Mouse (Mus musculus) bone marrow, adult 2 months (tissue): ENCODE measurements around the gene Helz. TPM values are rescaled to one million over a fixed set of nuclear protein-coding genes. Genes with fewer than 3 reads are reported as not detected.
"Not testable (repeated sequence)": the region's sequence is repeated elsewhere in the genome, so short reads cannot be mapped to it uniquely, and the experiment has no call there.

Experiments used
- H3K27ac ChIP-seq: fragments of 200-500 bp; 2 replicates; pipeline ENCODE4 v1.5.1; 2012; ENCODE audit warnings: low read depth, mild to moderate bottlenecking, control low read depth, inconsistent platforms, low read length; ENCODE audit not compliant: control insufficient read depth, poor library complexity, insufficient read depth
- H3K4me1 ChIP-seq: fragments of 200-500 bp; 2 replicates; pipeline ENCODE4 v1.6.1; 2011; ENCODE audit warnings: low read length; ENCODE audit not compliant: control insufficient read depth, insufficient read depth
- H3K4me3 ChIP-seq: fragments of 200-500 bp; replicated peaks from 2 replicates; pipeline ENCODE3; 2011; ENCODE audit warnings: mild to moderate bottlenecking, low read depth, low read length, control low read depth; ENCODE audit not compliant: control insufficient read depth
- CTCF ChIP-seq: fragments of 200-500 bp; IDR thresholded peaks from 2 replicates; pipeline ENCODE4 v1.5.1; 2011; ENCODE audit warnings: low read length, control low read depth; ENCODE audit not compliant: control insufficient read depth, insufficient read depth
- POLR2A ChIP-seq: fragments of 200-500 bp; IDR thresholded peaks from 2 replicates; pipeline ENCODE4 v1.6.1; 2011; ENCODE audit warnings: low read depth, mild to moderate bottlenecking, control low read depth, low read length, borderline replicate concordance; ENCODE audit not compliant: control insufficient read depth
- WGBS: fragments of 180-500 bp; shearing (Covaris S2); methylation state at CpG from one replicate; pipeline ENCODE4 v1.1.7; 2018; 5-methylcytosine and 5-hydroxymethylcytosine counted together
- polyA plus RNA-seq: library from polyadenylated mRNA; stranded (reverse); fragments of >200 nt; gene quantifications from 2 replicates; pipeline ENCODE4 v1.2.4, GENCODE M21; 2011; ENCODE audit warnings: low replicate concordance; ENCODE audit not compliant: missing spikeins, insufficient read depth, insufficient read length

The Helz gene
- polyA plus RNA-seq, 1 experiment: 25.7 TPM

- 52% methylated on average over 12 of the region's 12 CpGs for WGBS
- H3K4me1 ChIP-seq: no peaks in the 10 kb centered on the region
- no peak overlapping the region for H3K27ac ChIP-seq
- H3K4me3 ChIP-seq: no peak overlapping the region
- TF ChIP-seq POLR2A: no peak
- no peak for TF ChIP-seq CTCF
Observed at GRCm38 (mm10) chr11:107584660-107585451, 37.1 kb downstream of the Helz start.

DNA sequence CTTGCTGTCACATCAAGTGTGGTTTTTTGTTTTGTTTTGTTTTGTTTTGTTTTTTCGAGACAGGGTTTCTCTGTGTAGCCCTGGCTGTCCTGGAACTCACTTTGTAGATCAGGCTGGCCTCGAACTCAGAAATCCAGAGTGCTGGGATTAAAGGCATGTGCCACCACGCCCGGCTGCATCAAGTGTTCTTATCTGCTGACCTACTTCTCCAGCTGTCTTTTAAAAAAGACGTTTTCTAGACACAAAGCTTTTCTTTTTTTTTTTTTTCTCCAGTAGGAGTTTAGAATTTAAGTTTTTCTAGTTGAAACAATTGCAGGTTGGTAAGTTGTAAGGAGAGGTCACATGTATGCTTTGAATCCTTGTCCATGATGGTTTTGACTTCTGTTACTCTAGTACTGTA, 38.4 kb downstream of the Helz start:
- not testable (repeated sequence) for H3K27ac ChIP-seq, H3K4me3 ChIP-seq, H3K4me1 ChIP-seq
- 70% methylated on average over 5 of the region's 5 CpGs for WGBS

- Histone ChIP-seq H3K4me3 (no peak overlapping the region), H3K27ac (no peak overlapping the region), H3K4me1 (no peaks in the 10 kb centered on the region)
- TF ChIP-seq POLR2A (no peak), CTCF (no peak)
- 90% methylated on average over 7 of the region's 7 CpGs for WGBS
Observed at GRCm38 (mm10) chr11:107587141-107587540, 39.4 kb downstream of the Helz start.

- Histone ChIP-seq H3K4me3 (no peak overlapping the region), H3K4me1 (no peaks in the 10 kb centered on the region; the same call in 1 of the 2 replicates), H3K27ac (no peak overlapping the region)
- no peak for TF ChIP-seq POLR2A
- 88% methylated on average over 5 of the region's 5 CpGs for WGBS
Observed at GRCm38 (mm10) chr11:107592575-107592974, 44.8 kb downstream of the Helz start.

DNA sequence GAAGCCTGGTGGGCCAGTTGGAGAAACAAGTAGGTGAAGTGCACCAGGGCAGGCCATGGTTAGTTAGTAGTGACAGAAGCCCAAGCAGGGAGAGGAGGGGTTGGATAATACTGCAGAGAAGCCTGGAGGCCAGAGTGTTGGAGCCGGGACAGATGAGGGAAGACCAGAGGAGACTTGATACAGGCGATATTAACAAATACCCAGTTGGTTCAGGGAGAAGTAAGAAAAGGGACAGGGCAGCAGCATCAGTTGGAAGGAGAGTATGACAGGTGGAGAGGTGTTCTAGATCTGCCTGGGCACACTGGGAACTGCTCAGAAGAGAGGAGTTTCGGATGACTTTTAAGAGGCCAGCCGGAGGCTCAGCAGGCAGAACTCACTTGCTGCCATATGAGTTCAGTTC, 49.7 kb downstream of the Helz start:
- WGBS: 94% methylated on average over 4 of the region's 4 CpGs
- Histone ChIP-seq H3K4me3 (no peak overlapping the region), H3K27ac (no peak overlapping the region), H3K4me1 (no peaks in the 10 kb centered on the region; the same call in 1 of the 2 replicates)
- TF ChIP-seq POLR2A (no peak), CTCF (no peak)

- Histone ChIP-seq H3K27ac (no peak overlapping the region), H3K4me1 (no peaks in the 10 kb centered on the region), H3K4me3 (no peak overlapping the region)
- 88% methylated on average over 7 of the region's 7 CpGs for WGBS
- TF ChIP-seq POLR2A (no peak), CTCF (no peak)
Observed at GRCm38 (mm10) chr11:107605694-107606093, 58.0 kb downstream of the Helz start.

DNA sequence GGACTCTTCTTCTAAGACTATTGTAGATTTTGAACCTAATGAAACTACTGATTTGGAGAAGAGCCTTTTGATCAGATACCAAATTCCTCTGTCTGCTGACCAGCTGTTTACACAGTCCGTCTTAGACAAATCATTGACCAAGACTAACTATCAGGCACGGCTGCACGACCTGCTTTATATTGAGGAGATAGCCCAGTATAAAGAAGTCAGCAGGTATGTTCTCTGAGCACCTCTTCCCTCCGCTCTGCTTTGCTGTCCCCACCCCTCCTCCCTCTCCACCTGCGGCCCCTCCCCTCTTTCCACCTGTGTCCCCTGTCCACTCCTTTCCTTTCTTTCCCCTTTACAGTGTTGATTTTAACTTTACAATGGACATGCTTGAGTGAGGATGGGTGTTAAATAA, 66.2 kb downstream of the Helz start:
- WGBS: 90% methylated on average over 5 of the region's 5 CpGs

DNA sequence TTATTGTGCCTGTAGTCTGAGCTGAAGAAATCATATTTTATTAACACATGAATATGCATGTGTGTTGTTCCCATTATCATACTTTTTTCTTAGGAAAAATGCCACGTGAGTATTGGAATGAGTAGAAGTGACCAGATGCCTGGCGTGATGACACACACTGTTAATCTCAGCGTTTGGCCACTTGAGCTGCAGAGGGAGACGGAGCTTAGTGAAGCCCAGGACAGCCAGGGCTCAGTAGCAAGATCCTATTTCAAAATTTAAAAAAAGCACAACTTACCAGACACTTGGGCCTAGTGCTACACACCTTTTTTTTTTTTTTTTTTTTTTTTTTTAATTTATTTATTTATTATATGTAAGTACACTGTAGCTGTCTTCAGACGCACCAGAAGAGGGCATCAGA, 68.0 kb downstream of the Helz start:
- Histone ChIP-seq H3K4me1 (no peaks in the 10 kb centered on the region), H3K4me3 (no peak overlapping the region), H3K27ac (no peak overlapping the region)
- TF ChIP-seq CTCF: no peak
- TF ChIP-seq POLR2A: no peak
- WGBS: 89% methylated on average over 5 of the region's 5 CpGs

More for the DNA sequence above, 66.2 kb downstream of the Helz start:
- H3K4me1 ChIP-seq: no peaks in the 10 kb centered on the region
- no peak overlapping the region for H3K27ac ChIP-seq
- H3K4me3 ChIP-seq: no peak overlapping the region
- TF ChIP-seq CTCF: no peak

GRCm38 (mm10) chr11:107617976-107618375, 70.2 kb downstream of the Helz start:
- TF ChIP-seq POLR2A (no peak), CTCF (no peak)
- Histone ChIP-seq H3K4me1 (no peaks in the 10 kb centered on the region), H3K4me3 (no peak overlapping the region), H3K27ac (no peak overlapping the region)
- 86% methylated on average over 5 of the region's 5 CpGs for WGBS
